Mouse (Mus musculus) skeletal muscle tissue, adult 2 months (tissue): ENCODE measurements around the gene Ccdc32.
"Not testable (repeated sequence)": the region's sequence is repeated elsewhere in the genome, so short reads cannot be mapped to it uniquely, and the experiment has no call there.

Experiments used
- DNase-seq: peaks from one replicate; pipeline ENCODE4 v3.0.0-alpha.2; 2012; ENCODE audit warnings: low read depth, low spot score

The Ccdc32 gene

GRCm38 (mm10) chr2:119028941-119029551, at the start of gene Ccdc32:
Ccdc32 (minus strand) TSS chr2:119029393.
- DNase-seq: peak; percentile 88

GRCm38 (mm10) chr2:119072397-119072796, 43.2 kb upstream of the Ccdc32 start:
- DNase-seq: no peak

- no peak for DNase-seq
Observed at GRCm38 (mm10) chr2:119060139-119060538, 30.9 kb upstream of the Ccdc32 start.

DNA sequence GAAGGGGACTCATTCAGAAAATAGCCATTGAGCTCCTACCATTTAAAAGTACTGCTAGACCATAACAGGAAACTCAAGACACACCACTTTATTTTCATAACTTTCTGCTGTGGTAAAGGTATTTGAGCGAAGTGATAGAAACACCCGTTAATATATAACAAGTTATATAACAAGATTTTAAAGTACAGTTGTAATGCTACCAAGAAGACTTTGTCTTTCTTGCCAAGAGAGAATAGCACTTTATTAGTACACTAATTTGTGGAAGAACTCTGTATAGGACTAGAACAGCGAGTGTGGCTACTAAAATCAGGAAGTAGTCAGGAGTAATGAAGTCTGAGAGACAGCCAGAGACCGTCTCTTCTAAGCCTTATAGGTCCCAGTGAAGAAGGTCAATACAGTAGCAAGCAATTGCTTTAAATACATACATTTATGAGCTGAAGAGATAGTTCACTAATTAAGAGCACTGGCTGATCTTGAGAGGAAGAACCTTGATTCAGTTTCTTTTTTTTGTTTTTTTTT, 21.0 kb upstream of the Ccdc32 start:
- no peak for DNase-seq

- DNase-seq: no peak
Observed at GRCm38 (mm10) chr2:119047849-119048248, 18.7 kb upstream of the Ccdc32 start.

- DNase-seq: peak; percentile 96
Observed at GRCm38 (mm10) chr2:119046649-119047611, 17.7 kb upstream of the Ccdc32 start, which contains the start of gene Knl1. Knl1 (plus strand) TSS chr2:119047119.

DNA sequence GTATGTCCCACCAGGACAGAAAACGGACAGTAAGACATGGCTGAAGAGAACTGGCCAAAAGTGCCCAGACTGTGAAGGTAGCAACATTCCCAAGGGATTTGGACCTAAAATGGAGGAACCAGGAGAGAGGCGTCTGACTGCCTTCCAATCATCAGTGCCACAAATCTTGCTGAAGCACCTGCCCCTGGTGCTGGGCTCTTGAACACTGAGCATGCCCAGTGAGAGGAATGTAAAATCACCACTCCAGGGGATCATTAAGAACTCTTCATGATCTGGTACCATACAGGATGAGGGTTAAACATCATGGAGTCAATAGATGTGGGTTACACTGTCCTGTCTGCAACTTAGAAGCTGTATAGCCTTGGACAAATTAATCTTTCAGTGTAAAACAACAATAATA, 16.0 kb upstream of the Ccdc32 start:
- no peak for DNase-seq

- DNase-seq: no peak
Observed at GRCm38 (mm10) chr2:119040882-119041281, 11.7 kb upstream of the Ccdc32 start.

DNA sequence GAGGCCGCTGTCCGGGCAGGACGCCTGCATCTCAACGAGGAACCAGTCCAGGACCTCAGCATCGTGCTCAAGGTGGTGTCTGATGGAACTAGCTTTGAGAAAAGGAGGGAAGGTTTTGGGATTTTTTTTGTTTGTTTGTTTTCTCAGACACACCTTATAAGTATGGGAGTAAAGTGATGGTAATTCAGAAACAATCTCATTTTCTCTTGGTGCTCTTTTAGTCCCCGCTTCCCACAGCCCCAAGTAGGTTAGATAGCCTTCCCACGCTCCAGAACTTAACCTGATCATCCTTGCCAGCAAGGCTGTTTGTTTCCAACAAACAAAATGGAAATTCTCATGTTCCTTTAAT, 6.2 kb upstream of the Ccdc32 start:
- no peak for DNase-seq

DNA sequence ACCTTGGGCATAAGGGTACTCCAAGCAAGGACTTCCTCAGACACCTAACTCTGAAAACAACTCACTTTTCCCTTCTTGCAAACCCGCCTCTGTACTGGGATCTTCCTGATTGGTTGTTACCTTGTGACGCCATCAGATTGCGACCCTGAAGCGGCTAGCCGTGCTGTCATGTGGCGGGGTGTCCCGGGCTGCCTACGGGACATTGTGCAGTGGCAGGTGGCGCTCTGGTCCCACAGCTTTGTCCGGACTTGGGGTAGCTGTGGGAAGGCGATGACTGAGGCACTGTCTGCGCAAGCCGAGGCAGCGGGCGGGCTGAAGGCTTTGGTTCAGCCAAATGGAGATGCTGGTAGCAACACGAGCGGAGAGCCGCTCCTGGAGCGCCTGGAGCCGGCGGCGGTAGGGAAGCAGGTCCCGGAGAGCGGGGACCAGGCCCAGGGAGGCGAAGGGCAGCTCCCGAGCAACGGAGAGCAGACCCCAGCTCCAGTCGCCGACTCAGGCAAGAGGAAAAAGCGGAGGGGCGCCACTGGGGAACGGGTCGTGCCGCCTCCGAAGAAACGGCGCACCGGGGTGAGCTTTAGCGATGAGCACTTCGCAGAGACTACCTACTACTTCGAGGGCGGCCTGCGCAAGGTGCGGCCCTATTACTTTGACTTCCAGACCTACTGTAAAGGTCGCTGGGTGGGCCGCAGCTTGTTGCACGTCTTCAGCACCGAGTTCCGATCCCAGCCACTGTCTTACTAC, 5.6 kb upstream of the Ccdc32 start, which contains the start of gene Rpusd2:
Gene Rpusd2, plus strand, starts transcription at position 135 of the 741 bp plus-strand sequence.
- peak; percentile 94 for DNase-seq

DNA sequence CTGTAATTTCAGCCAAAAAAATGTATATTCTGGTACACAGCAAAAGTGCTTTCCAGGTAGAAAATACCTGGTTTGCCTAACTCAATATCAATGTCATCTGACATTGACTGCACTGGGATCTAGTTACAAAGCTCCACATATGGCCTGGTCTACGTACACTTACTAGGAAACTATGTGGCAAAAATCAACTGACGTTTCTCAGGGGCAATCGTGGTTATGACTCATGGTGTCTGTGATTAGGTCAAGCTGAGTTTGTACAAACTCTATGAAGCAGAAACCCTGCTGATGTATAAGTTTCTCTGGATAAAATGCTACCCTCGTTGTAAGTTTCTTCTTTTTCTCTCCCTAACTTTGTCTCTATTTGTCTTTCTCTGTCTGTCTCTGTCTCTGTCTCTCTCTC, 3.0 kb upstream of the Ccdc32 start:
- DNase-seq: no peak

GRCm38 (mm10) chr2:119026951-119027350, 2.2 kb downstream of the Ccdc32 start:
- no peak for DNase-seq

DNA sequence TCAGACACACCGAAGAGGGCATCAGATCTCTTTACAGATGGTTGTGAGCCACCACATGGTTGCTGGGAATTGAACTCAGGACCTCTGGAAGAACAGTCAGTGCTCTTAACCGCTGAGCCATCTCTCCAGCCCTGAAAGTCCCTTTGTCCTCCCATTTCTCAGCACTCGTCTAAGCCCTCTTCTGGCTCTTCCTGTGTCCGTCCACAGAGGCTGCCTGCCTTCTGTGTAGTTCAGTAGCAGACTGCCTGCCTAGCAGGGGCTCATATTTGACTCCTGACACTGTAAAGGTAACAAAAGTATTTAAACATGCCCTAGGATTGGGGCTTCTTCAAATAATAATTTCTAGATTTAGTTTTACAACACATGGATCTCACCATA, 4.0 kb downstream of the Ccdc32 start:
- DNase-seq: no peak

DNA sequence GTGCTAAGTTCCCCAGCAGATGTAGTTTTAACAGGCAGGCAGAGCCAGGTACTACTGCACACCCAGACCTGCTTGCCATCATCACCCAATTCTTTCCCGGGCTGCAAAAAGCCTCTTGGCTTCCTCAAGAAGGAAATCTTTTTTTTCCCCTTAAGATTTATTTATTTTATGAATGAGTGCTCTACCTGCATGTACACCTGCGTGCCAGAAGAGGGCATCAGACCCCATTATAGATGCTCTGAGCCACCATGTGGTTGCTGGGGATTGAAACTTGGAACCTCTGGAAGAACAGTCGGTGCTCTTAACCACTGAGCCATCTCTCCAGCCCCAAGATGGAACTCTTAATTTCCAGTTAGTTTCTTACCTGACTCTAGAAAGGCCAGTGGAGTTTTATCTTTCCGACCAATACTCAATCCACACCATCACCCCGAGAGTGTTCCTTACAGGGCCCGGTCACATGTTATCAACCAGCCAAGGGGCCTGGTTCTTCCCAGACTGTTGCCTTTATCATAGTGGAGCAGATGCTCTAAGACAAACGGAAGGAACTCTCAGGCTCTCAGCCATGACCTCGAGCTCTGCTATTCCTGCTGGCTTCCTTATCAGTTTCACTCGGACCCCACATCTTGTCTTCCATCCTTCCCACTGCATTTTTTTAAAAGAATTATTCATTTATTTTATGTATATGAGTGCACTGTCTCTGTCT, 4.5 kb downstream of the Ccdc32 start:
- no peak for DNase-seq

- DNase-seq: no peak
Observed at GRCm38 (mm10) chr2:119023154-119023660, 6.0 kb downstream of the Ccdc32 start.

DNA sequence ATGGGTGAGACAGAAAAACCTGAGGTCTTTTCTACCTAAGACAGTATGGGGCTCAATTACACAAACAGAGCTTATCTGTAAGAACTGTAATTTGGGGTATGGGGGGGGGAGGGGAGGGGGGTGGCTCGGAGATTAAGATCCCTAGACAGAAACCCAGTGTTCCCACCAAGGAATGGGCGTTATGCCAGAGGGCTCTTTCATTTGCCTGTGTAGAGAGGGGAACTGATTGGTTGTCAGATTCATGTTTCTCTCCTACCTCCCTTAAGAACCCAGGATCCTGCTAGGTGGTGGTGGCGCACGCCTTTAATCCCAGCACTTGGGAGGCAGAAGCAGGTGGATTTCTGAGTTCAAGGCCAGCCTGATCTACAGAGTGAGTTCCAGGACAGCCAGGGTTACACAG, 9.7 kb downstream of the Ccdc32 start:
- no peak for DNase-seq

DNA sequence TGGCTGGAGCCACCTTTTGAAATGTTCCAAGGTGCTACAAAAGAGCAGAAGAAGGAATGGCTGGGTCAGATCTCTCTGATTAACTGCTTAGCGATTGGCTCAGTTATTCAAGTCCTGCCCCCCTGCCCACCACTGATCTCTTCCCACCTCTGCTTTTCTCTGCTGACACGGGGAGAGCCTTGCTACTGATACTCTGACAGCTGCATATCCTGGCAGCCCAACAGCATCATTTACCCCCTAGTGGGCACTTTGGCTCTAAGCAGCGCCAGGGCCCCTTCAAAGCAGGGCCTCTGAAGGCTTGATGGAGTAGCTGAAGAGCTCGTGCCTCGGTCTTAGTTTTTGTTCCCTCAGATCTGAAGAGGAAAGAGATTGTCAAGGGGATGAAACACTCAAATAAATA, 10.1 kb downstream of the Ccdc32 start:
- DNase-seq: peak; percentile 16

DNA sequence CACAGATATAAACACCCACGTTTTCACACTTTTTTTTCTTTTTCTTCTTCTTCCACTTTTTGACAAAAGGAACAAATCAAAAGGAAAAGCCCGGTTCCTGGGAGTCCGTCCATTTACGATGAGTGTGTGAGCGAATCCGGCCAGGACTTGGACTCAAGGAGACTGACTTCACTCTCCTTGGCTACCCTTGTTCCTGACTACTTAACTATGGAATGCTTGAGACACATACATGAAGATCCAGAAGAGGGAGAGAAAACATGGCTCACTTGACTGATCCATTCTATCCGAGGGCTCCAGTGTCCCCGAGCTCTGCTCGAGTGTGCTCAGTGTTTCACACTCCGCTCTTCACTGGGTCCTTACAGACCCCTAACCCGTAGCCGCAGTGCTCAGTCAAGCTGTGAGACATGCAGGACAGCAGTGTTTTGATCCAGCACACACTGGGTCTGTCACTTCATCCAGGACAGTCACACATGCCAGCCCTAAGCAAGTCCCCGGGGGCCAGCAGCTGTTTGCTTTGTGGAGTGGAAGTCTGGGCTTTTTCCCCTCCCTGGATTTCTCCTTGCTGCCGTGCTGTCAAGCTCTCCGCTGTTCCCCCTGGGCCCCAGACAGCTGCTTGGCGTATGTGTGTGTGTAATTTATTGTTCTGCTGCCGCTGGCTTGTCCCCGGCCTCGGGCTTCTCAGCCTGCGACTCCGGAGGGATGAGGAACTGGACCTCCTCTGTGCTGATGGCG, 10.6 kb downstream of the Ccdc32 start:
- DNase-seq: peak; percentile 60

- DNase-seq: no peak
Observed at GRCm38 (mm10) chr2:119017647-119018046, 11.5 kb downstream of the Ccdc32 start.

GRCm38 (mm10) chr2:119016312-119016711, 12.9 kb downstream of the Ccdc32 start:
- not testable (repeated sequence) for DNase-seq
